Mouse (Mus musculus) subcutaneous adipose tissue, adult 2 months (tissue): ENCODE results near the gene Plxna3. TPM values are rescaled to one million over a fixed set of nuclear protein-coding genes. Genes with fewer than 3 reads are reported as not detected.

ENCODE experiments used
- polyA plus RNA-seq: library from polyadenylated mRNA; depleted of rRNA; stranded (reverse); fragments of >200 nt; gene quantifications from 2 replicates; pipeline ENCODE4 v1.2.3, GENCODE M21; 2012; ENCODE audit warnings: low replicate concordance; rRNA removed

Plxna3 gene
- polyA plus RNA-seq = 14.5 and 58.4 TPM in 2 replicates

GRCm38 (mm10) chrX:74328725-74329161 is at the start of gene Plxna3:
Gene Plxna3, plus strand, starts transcription at chrX:74329066.

DNA sequence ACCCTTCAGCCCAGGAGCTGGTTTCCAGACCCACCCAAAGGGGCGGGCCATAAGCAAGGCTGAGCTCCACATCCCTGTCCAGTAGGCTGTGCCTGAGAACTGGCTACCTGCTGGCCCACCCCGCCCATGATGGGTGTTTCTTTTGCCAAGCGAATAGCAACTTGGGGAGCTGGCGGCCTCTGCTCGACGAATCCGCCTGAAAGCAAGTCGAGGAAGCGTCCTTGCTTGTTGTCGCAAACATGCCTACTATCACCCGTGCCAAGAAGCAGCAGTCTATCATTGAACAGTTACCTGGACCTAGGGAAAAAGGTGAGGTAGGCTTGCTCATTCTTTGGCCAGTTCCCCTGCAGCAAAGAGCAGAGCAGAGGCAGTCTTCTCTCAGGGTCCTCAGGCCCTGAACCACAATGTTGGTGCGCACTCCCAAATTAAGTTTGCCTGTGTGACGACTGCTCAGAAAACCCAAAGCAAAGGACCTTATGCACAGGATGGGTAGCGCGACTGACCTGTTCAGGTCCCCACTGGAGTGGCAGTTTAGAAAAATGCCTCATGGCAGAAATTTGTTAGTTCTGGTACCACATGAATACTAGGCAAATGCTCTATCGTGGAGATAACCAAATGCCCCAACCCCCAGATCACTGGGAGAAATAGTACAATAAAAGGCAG is 47.0 kb upstream of the Plxna3 start, which contains the start of the genes Taz and Dnase1l1:
Taz (plus strand) TSS at position 181 of the 663 bp plus-strand sequence.
Dnase1l1 (minus strand) TSS at position 606 of the 663 bp plus-strand sequence.

GRCm38 (mm10) chrX:74296538-74297448 is 32.1 kb upstream of the Plxna3 start, which contains the start of gene Atp6ap1:
Gene Atp6ap1, plus strand, starts transcription at chrX:74297097.

GRCm38 (mm10) chrX:74304867-74305700 is 23.8 kb upstream of the Plxna3 start, which contains the start of gene Gdi1:
Gene Gdi1, plus strand, starts transcription at chrX:74304998.

DNA sequence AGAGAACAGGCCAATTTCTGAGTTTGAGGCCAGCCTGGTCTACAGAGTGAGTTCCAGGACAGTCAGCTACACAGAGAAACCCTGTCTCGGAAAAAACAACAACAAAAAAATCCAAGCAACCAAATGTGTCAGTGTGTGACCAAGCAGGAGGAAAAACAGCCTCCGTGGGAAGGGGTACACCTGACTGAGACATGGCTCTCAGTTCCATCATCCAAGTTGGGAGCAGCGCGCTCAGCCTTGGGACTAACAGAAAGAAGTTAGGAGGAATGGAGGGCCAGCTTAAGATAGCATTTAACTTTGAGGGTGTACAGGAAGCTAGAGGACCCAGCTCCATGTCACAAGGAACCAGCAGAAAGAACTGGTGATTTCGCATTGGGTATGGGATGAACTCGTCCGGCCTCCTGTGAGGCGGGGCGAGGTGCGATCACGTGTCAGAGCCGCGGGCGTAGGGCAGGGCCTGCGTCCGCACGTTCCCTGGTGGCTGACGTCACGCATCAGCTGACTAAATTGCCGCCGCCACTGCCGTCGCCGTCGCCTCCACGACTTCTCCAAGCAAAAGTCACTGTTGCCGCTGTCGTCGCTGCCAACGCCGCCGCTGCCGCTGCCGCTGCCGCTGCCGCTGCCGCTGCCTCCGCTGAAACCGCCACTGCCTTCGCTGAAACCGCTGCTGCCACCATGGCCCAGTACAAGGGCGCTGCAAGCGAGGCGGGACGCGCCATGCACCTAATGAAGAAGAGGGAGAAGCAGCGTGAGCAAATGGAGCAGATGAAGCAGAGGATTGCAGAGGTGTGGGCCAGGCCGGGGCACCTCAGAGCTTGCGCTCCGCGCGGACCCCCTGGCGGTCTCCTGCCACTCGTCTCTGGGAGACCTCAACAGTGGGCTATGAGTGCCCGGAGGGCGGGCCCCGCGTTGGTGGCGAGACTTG is 16.1 kb upstream of the Plxna3 start, which contains the start of gene Fam50a:
Fam50a (plus strand) TSS at position 494 of the 925 bp plus-strand sequence.

DNA sequence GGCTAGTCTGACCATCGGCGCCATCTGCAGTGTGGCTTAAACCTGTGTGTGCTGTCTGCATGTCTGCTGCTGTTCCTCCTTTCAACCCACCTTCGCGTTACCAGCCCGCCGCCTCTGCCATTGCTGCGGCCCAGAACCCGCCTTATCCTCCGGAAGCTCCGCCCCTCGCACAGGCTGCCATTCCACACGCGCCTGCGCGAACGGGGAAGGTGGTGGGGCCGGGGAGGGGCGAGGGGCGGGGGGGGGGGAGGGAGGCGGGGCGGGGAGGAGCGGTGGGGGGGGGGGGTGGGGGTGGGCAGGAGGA is 24.6 kb downstream of the Plxna3 start, which contains the start of gene Lage3:
Lage3 (minus strand) TSS at position 152 of the 304 bp plus-strand sequence.

GRCm38 (mm10) chrX:74372888-74373549 is 44.2 kb downstream of the Plxna3 start, which contains the start of the genes Ubl4a and Slc10a3:
Gene Ubl4a, minus strand, starts transcription at chrX:74373218.
Gene Slc10a3, minus strand, starts transcription at chrX:74373349.

GRCm38 (mm10) chrX:74392535-74393443 is 63.9 kb downstream of the Plxna3 start, which contains the start of the genes Fam3a and Ikbkg:
Gene Fam3a, minus strand, starts transcription at chrX:74393272.
Gene Ikbkg, plus strand, starts transcription at chrX:74393290.

Other genes with a start within 250 kb of the Plxna3 start
- not detected in 2 replicates for gene Opn1mw, start 201.6 kb upstream of the Plxna3 start, polyA plus RNA-seq
- 4.6 and 11.3 TPM in 2 replicates for gene Mecp2, start 193.7 kb upstream of the Plxna3 start, polyA plus RNA-seq
- gene Tex28, start 161.2 kb upstream of the Plxna3 start, polyA plus RNA-seq = not detected in 2 replicates
- gene Tktl1, start 151.8 kb upstream of the Plxna3 start, polyA plus RNA-seq = 0.04 TPM in 1 of 2 replicates, not detected in the other
- gene Flna, start 79.2 kb upstream of the Plxna3 start, polyA plus RNA-seq = 658 and 2,331 TPM in 2 replicates
- 47.9 and 80.7 TPM in 2 replicates for gene Emd, start 74.4 kb upstream of the Plxna3 start, polyA plus RNA-seq
- gene Rpl10, start 58.3 kb upstream of the Plxna3 start, polyA plus RNA-seq = 1,145 and 2,013 TPM in 2 replicates
- gene Taz, start 47.2 kb upstream of the Plxna3 start, polyA plus RNA-seq = 99.6 and 120 TPM in 2 replicates
- gene Dnase1l1, start 46.7 kb upstream of the Plxna3 start, polyA plus RNA-seq = 26.7 and 40.0 TPM in 2 replicates
- 337 and 396 TPM in 2 replicates for gene Atp6ap1, start 32.0 kb upstream of the Plxna3 start, polyA plus RNA-seq
- gene Gdi1, start 24.1 kb upstream of the Plxna3 start, polyA plus RNA-seq = 291 and 322 TPM in 2 replicates
- 15.7 and 15.8 TPM in 2 replicates for gene Fam50a, start 16.0 kb upstream of the Plxna3 start, polyA plus RNA-seq
- 101 and 103 TPM in 2 replicates for gene Lage3, start 24.6 kb downstream of the Plxna3 start, polyA plus RNA-seq
- 49.5 and 56.3 TPM in 2 replicates for gene Ubl4a, start 44.2 kb downstream of the Plxna3 start, polyA plus RNA-seq
- gene Slc10a3, start 44.3 kb downstream of the Plxna3 start, polyA plus RNA-seq = 25.2 and 30.4 TPM in 2 replicates
- gene Fam3a, start 64.2 kb downstream of the Plxna3 start, polyA plus RNA-seq = 50.5 and 59.2 TPM in 2 replicates
- gene Ikbkg, start 64.2 kb downstream of the Plxna3 start, polyA plus RNA-seq = 18.2 and 22.3 TPM in 2 replicates
- 199 and 317 TPM in 2 replicates for gene G6pdx, start 100.1 kb downstream of the Plxna3 start, polyA plus RNA-seq
- not detected in 2 replicates for gene Gm6880, start 152.3 kb downstream of the Plxna3 start, polyA plus RNA-seq
- gene Olfr1326-ps1, start 245.8 kb downstream of the Plxna3 start, polyA plus RNA-seq = not detected in 2 replicates